Mouse (Mus musculus): ENCODE results near the gene Runx2. TPM values are rescaled to one million over a fixed set of nuclear protein-coding genes. Genes with fewer than 3 reads are reported as not detected.

Gene Runx2
- polyA plus RNA-seq, 1 experiment from 2014 or later = 0.34 TPM

- no peaks in the 10 kb centered on the region for H3K9me3 ChIP-seq (ENCODE audit: low read length)
- no peak overlapping the region for H3K4me3 ChIP-seq (ENCODE audit: low read depth, low read length)
- no peaks in the 10 kb centered on the region for H3K27me3 ChIP-seq (ENCODE audit: insufficient read depth, low read length)
- peaks cover 6% of the 10 kb centered on the region; the same call in 1 of the 2 replicates for H3K4me1 ChIP-seq (ENCODE audit: insufficient read depth)
- no peak overlapping the region for H3K4me2 ChIP-seq (ENCODE audit: low read depth, low read length)
- 65% methylated on average over 3 of the region's 3 CpGs for WGBS (ENCODE audit: insufficient replicate concordance)
- H3K36me3 ChIP-seq (replicated peaks; ENCODE audit: insufficient read depth, low read length) = no peaks in the 10 kb centered on the region
- ATAC-seq = no peak
- H3K9ac ChIP-seq (replicated peaks) = no peak overlapping the region
- DNase-seq = no peak
- no peak overlapping the region for H3K27ac ChIP-seq (ENCODE audit: low read depth)
- TF ChIP-seq CTCF (IDR thresholded peaks at IDR 0.05; ENCODE audit: low read depth) (no peak), EP300 (IDR thresholded peaks at IDR 0.05; ENCODE audit: low read depth) (no peak)
Measured at GRCm38 (mm10) chr17:44827124-44827523, 12.5 kb upstream of the Runx2 start.

GRCm38 (mm10) chr17:44821940-44822339 is 7.3 kb upstream of the Runx2 start:
- Histone ChIP-seq H3K4me2 (ENCODE audit: low read depth, low read length) (no peak overlapping the region), H3K9me3 (ENCODE audit: low read length) (no peaks in the 10 kb centered on the region), H3K27ac (ENCODE audit: low read depth) (no peak overlapping the region), H3K36me3 (replicated peaks; ENCODE audit: insufficient read depth, low read length) (no peaks in the 10 kb centered on the region), H3K27me3 (ENCODE audit: insufficient read depth, low read length) (no peaks in the 10 kb centered on the region), H3K4me1 (ENCODE audit: insufficient read depth) (0 out of 2 replicates have a peak, but pooled peaks cover under 1% of the 10 kb centered on the region), H3K9ac (replicated peaks) (no peak overlapping the region), H3K4me3 (ENCODE audit: low read depth, low read length) (no peak overlapping the region)
- TF ChIP-seq CTCF (IDR thresholded peaks at IDR 0.05; ENCODE audit: low read depth) (no peak), EP300 (IDR thresholded peaks at IDR 0.05; ENCODE audit: low read depth) (no peak)
- 80% methylated on average over 5 of the region's 5 CpGs for WGBS (ENCODE audit: insufficient replicate concordance)
- DNase-seq (no peak), ATAC-seq (no peak)

- WGBS (ENCODE audit: insufficient replicate concordance) = 60% methylated on average over 4 of the region's 4 CpGs
- no peak overlapping the region for H3K9ac ChIP-seq (replicated peaks)
- no peaks in the 10 kb centered on the region for H3K36me3 ChIP-seq (replicated peaks; ENCODE audit: insufficient read depth, low read length)
- H3K4me1 ChIP-seq (ENCODE audit: insufficient read depth) = no peaks in the 10 kb centered on the region
- ATAC-seq = no peak
- no peak for DNase-seq
- no peak overlapping the region for H3K27ac ChIP-seq (ENCODE audit: low read depth)
- H3K4me2 ChIP-seq (ENCODE audit: low read depth, low read length) = no peak overlapping the region
- no peak overlapping the region for H3K4me3 ChIP-seq (ENCODE audit: low read depth, low read length)
- H3K27me3 ChIP-seq (ENCODE audit: insufficient read depth, low read length) = no peaks in the 10 kb centered on the region
- no peaks in the 10 kb centered on the region for H3K9me3 ChIP-seq (ENCODE audit: low read length)
- TF ChIP-seq CTCF (IDR thresholded peaks at IDR 0.05; ENCODE audit: low read depth) (no peak), EP300 (IDR thresholded peaks at IDR 0.05; ENCODE audit: low read depth) (no peak)
Measured at GRCm38 (mm10) chr17:44819816-44820215, 5.2 kb upstream of the Runx2 start.

GRCm38 (mm10) chr17:44818825-44819224 is 4.2 kb upstream of the Runx2 start:
- no peaks in the 10 kb centered on the region for H3K4me1 ChIP-seq (ENCODE audit: insufficient read depth)
- TF ChIP-seq EP300 (IDR thresholded peaks at IDR 0.05; ENCODE audit: low read depth) = no peak
- TF ChIP-seq CTCF (IDR thresholded peaks at IDR 0.05; ENCODE audit: low read depth) = no peak
- no peaks in the 10 kb centered on the region for H3K27me3 ChIP-seq (ENCODE audit: insufficient read depth, low read length)
- H3K36me3 ChIP-seq (replicated peaks; ENCODE audit: insufficient read depth, low read length) = no peaks in the 10 kb centered on the region
- WGBS (ENCODE audit: insufficient replicate concordance) = 46% methylated on average over 2 of the region's 2 CpGs
- H3K27ac ChIP-seq (ENCODE audit: low read depth) = no peak overlapping the region
- ATAC-seq (no peak), DNase-seq (no peak)
- H3K9ac ChIP-seq (replicated peaks) = no peak overlapping the region
- H3K4me2 ChIP-seq (ENCODE audit: low read depth, low read length) = no peak overlapping the region
- H3K4me3 ChIP-seq (ENCODE audit: low read depth, low read length) = no peak overlapping the region
- H3K9me3 ChIP-seq (ENCODE audit: low read length) = no peaks in the 10 kb centered on the region

GRCm38 (mm10) chr17:44807031-44807430 is 7.6 kb downstream of the Runx2 start:
- no peak for TF ChIP-seq EP300 (IDR thresholded peaks at IDR 0.05; ENCODE audit: low read depth)
- no peak for TF ChIP-seq CTCF (IDR thresholded peaks at IDR 0.05; ENCODE audit: low read depth)
- WGBS (ENCODE audit: insufficient replicate concordance) = 60% methylated on average over 1 of the region's 1 CpGs
- ATAC-seq (no peak), DNase-seq (no peak)
- Histone ChIP-seq H3K4me2 (ENCODE audit: low read depth, low read length) (no peak overlapping the region), H3K4me1 (ENCODE audit: insufficient read depth) (peaks cover 2% of the 10 kb centered on the region; the same call in 1 of the 2 replicates), H3K27ac (ENCODE audit: low read depth) (no peak overlapping the region), H3K27me3 (ENCODE audit: insufficient read depth, low read length) (no peaks in the 10 kb centered on the region), H3K36me3 (replicated peaks; ENCODE audit: insufficient read depth, low read length) (no peaks in the 10 kb centered on the region), H3K9me3 (ENCODE audit: low read length) (no peaks in the 10 kb centered on the region), H3K9ac (replicated peaks) (no peak overlapping the region), H3K4me3 (ENCODE audit: low read depth, low read length) (no peak overlapping the region)

- Histone ChIP-seq H3K9me3 (ENCODE audit: low read length) (no peaks in the 10 kb centered on the region), H3K36me3 (replicated peaks; ENCODE audit: insufficient read depth, low read length) (no peaks in the 10 kb centered on the region), H3K4me3 (ENCODE audit: low read depth, low read length) (no peak overlapping the region), H3K27ac (ENCODE audit: low read depth) (no peak overlapping the region), H3K9ac (replicated peaks) (no peak overlapping the region), H3K4me2 (ENCODE audit: low read depth, low read length) (no peak overlapping the region), H3K4me1 (ENCODE audit: insufficient read depth) (no peaks in the 10 kb centered on the region), H3K27me3 (ENCODE audit: insufficient read depth, low read length) (no peaks in the 10 kb centered on the region)
- ATAC-seq = no peak
- no peak for DNase-seq
- 43% methylated on average over 3 of the region's 3 CpGs for WGBS (ENCODE audit: insufficient replicate concordance)
- no peak for TF ChIP-seq CTCF (IDR thresholded peaks at IDR 0.05; ENCODE audit: low read depth)
- TF ChIP-seq EP300 (IDR thresholded peaks at IDR 0.05; ENCODE audit: low read depth) = no peak
Measured at GRCm38 (mm10) chr17:44797331-44797730, 17.3 kb downstream of the Runx2 start.
